Mouse (Mus musculus): ENCODE data around the gene Bbs9.

Bbs9 gene

GRCm38 (mm10) chr9:22632800-22633485 lies 157.4 kb downstream of the Bbs9 start:
- DNase-seq (ENCODE audit: low spot score): no peak

- DNase-seq (ENCODE audit: low spot score): no peak
Measured at GRCm38 (mm10) chr9:22638502-22638901, 163.0 kb downstream of the Bbs9 start.

GRCm38 (mm10) chr9:22640683-22641431 lies 165.3 kb downstream of the Bbs9 start:
- DNase-seq (ENCODE audit: low spot score): no peak

- no peak for DNase-seq (ENCODE audit: low spot score)
Measured at GRCm38 (mm10) chr9:22645844-22646390, 170.4 kb downstream of the Bbs9 start.

GRCm38 (mm10) chr9:22646461-22646860 lies 170.9 kb downstream of the Bbs9 start:
- no peak for DNase-seq (ENCODE audit: low spot score)

- no peak for DNase-seq (ENCODE audit: low spot score)
Measured at GRCm38 (mm10) chr9:22648163-22648562, 172.6 kb downstream of the Bbs9 start.

GRCm38 (mm10) chr9:22649606-22650005 lies 174.1 kb downstream of the Bbs9 start:
- no peak for DNase-seq (ENCODE audit: low spot score)

- no peak for DNase-seq (ENCODE audit: low spot score)
Measured at GRCm38 (mm10) chr9:22650781-22651180, 175.3 kb downstream of the Bbs9 start.

GRCm38 (mm10) chr9:22651619-22652018 lies 176.1 kb downstream of the Bbs9 start:
- DNase-seq (ENCODE audit: low spot score): no peak

- DNase-seq (ENCODE audit: low spot score): no peak
Measured at GRCm38 (mm10) chr9:22654726-22655393, 179.3 kb downstream of the Bbs9 start.

- no peak for DNase-seq (ENCODE audit: low spot score)
Measured at GRCm38 (mm10) chr9:22657216-22657615, 181.7 kb downstream of the Bbs9 start.

GRCm38 (mm10) chr9:22665155-22665554 lies 189.6 kb downstream of the Bbs9 start:
- no peak for DNase-seq (ENCODE audit: low spot score)

- DNase-seq (ENCODE audit: low spot score): no peak
Measured at GRCm38 (mm10) chr9:22672937-22673336, 197.4 kb downstream of the Bbs9 start.

GRCm38 (mm10) chr9:22677132-22677829 lies 201.8 kb downstream of the Bbs9 start:
- no peak for DNase-seq (ENCODE audit: low spot score)

GRCm38 (mm10) chr9:22677997-22678396 lies 202.5 kb downstream of the Bbs9 start:
- no peak for DNase-seq (ENCODE audit: low spot score)

- no peak for DNase-seq (ENCODE audit: low spot score)
Measured at GRCm38 (mm10) chr9:22678496-22678895, 203.0 kb downstream of the Bbs9 start.

- no peak for DNase-seq (ENCODE audit: low spot score)
Measured at GRCm38 (mm10) chr9:22679485-22679884, 204.0 kb downstream of the Bbs9 start.

- no peak for DNase-seq (ENCODE audit: low spot score)
Measured at GRCm38 (mm10) chr9:22680031-22680430, 204.5 kb downstream of the Bbs9 start.

GRCm38 (mm10) chr9:22680484-22680883 lies 205.0 kb downstream of the Bbs9 start:
- DNase-seq (ENCODE audit: low spot score): no peak

- no peak for DNase-seq (ENCODE audit: low spot score)
Measured at GRCm38 (mm10) chr9:22683786-22684185, 208.3 kb downstream of the Bbs9 start.

GRCm38 (mm10) chr9:22686765-22687472 lies 211.4 kb downstream of the Bbs9 start:
- no peak for DNase-seq (ENCODE audit: low spot score)
